Mouse (Mus musculus): ENCODE measurements at regions not wholly inside any gene's neighbourhood (a gene's known extent, or its start where the extent isn't known, plus 50 kb on each side); places are given as distances from the start of the nearest gene placed in this dataset.

GRCm38 (mm10) chr1:14421030-14421429, 1672.1 kb downstream of the 4930444P10Rik start:
- DNase-seq (ENCODE audit: low read depth, low spot score): no peak

- DNase-seq (ENCODE audit: low read depth, low spot score): no peak
Observed at GRCm38 (mm10) chr1:14413826-14414445, 1679.2 kb downstream of the 4930444P10Rik start.

DNA sequence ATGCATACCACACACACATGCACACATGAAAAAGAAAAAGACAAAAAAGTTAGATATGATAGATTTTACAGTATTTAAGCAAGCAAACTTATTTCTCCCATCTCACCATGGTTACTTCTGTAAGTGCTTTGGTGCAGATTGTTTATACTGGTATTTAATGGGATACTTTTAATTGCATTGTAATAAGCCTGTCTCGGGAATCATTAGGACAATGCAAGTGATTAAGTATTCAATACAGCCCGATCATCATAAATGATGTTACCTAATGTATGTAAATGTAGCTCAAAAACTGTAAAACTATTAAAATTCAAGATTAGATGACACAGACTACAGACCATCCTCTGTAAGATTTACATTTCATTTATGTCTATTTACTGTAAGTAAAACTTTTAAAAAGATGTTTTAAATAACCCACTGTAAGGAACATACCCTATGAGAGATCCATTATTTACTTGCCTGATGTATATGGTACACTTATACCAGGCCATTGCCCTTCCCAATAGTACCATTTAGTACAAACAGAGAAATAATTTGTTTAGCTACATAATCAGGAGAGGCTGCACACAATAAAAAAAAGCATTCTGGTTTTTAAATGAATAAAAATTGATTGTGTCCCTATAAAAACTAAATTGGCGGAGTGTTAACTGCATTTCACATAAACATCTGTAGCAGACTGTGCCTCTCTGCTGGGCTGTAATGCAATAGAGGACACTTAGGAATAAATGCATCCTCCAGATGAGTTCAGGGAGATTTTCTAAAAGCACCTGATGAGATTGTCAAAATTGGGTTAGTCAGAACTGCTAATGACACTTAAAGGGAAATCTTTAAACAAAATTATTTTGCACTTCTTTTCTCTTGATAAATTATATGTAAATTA, 1722.9 kb downstream of the 4930444P10Rik start:
- DNase-seq (ENCODE audit: low read depth, low spot score): no peak

GRCm38 (mm10) chr1:14359998-14360640, 1733.0 kb downstream of the 4930444P10Rik start:
- DNase-seq (ENCODE audit: low read depth, low spot score): no peak
